Mouse (Mus musculus) testis, adult 2 months (tissue): Measurements from ENCODE around the gene Dpp6. TPM values are rescaled to one million over a fixed set of nuclear protein-coding genes. Genes with fewer than 3 reads are reported as not detected.

Experiments used
- H3K27ac ChIP-seq: fragments of 200-500 bp; 2 replicates; pipeline ENCODE4 v1.5.1; 2012; ENCODE audit warnings: low read depth, low read length; ENCODE audit not compliant: control insufficient read depth, insufficient read depth
- H3K27me3 ChIP-seq: fragments of 200-500 bp; 2 replicates; pipeline ENCODE4 v1.6.1; 2012; ENCODE audit warnings: mild to moderate bottlenecking, low read length, moderate library complexity; ENCODE audit not compliant: control insufficient read depth, insufficient read depth
- H3K36me3 ChIP-seq: fragments of 200-500 bp; 2 replicates; pipeline ENCODE4 v1.6.1; 2012; ENCODE audit warnings: mild to moderate bottlenecking, low read length; ENCODE audit not compliant: control insufficient read depth, insufficient read depth
- H3K4me1 ChIP-seq: fragments of 200-500 bp; 2 replicates; pipeline ENCODE4 v1.6.1; 2012; ENCODE audit warnings: low read length; ENCODE audit not compliant: control insufficient read depth, insufficient read depth
- H3K4me3 ChIP-seq: fragments of 200-500 bp; 2 replicates; pipeline ENCODE4 v1.5.1; 2012; ENCODE audit warnings: low read depth, mild to moderate bottlenecking, low read length, moderate library complexity, mixed read lengths; ENCODE audit not compliant: control insufficient read depth
- CTCF ChIP-seq: fragments of 200-500 bp; IDR thresholded peaks from 2 replicates; pipeline ENCODE4 v1.5.1; 2012; ENCODE audit warnings: low read depth, mild to moderate bottlenecking, inconsistent platforms, low read length, moderate library complexity; ENCODE audit not compliant: control insufficient read depth, insufficient read depth, insufficient replicate concordance
- POLR2A ChIP-seq: fragments of 200-500 bp; IDR thresholded peaks from 2 replicates; pipeline ENCODE4 v1.6.1; 2012; ENCODE audit warnings: low read depth, mild to moderate bottlenecking, inconsistent platforms, low read length, moderate library complexity; ENCODE audit not compliant: control insufficient read depth
- polyA plus RNA-seq: library from polyadenylated mRNA; depleted of rRNA; stranded (reverse); fragments of >200 nt; gene quantifications from 2 replicates; pipeline ENCODE4 v1.2.3, GENCODE M21; 2012

Gene Dpp6
- polyA plus RNA-seq, 1 experiment: 8.3 TPM

- Histone ChIP-seq H3K4me3 (no peak overlapping the region), H3K27me3 (no peaks in the 10 kb centered on the region), H3K4me1 (no peaks in the 10 kb centered on the region), H3K36me3 (no peaks in the 10 kb centered on the region), H3K27ac (no peak overlapping the region)
- TF ChIP-seq POLR2A: no peak
- no peak for TF ChIP-seq CTCF
Observed at GRCm38 (mm10) chr5:26969941-26970590, 153.1 kb downstream of the Dpp6 start.

GRCm38 (mm10) chr5:26973166-26973565, 156.2 kb downstream of the Dpp6 start:
- H3K27me3 ChIP-seq: no peaks in the 10 kb centered on the region
- no peaks in the 10 kb centered on the region for H3K36me3 ChIP-seq
- no peak overlapping the region for H3K27ac ChIP-seq
- no peak for TF ChIP-seq POLR2A
- TF ChIP-seq CTCF: no peak
- no peak overlapping the region for H3K4me3 ChIP-seq
- no peaks in the 10 kb centered on the region for H3K4me1 ChIP-seq

- Histone ChIP-seq H3K27me3 (no peaks in the 10 kb centered on the region), H3K27ac (no peak overlapping the region), H3K36me3 (no peaks in the 10 kb centered on the region), H3K4me1 (no peaks in the 10 kb centered on the region), H3K4me3 (no peak overlapping the region)
- no peak for TF ChIP-seq POLR2A
- TF ChIP-seq CTCF: no peak
Observed at GRCm38 (mm10) chr5:26979348-26979747, 162.3 kb downstream of the Dpp6 start.

GRCm38 (mm10) chr5:26979755-26980154, 162.8 kb downstream of the Dpp6 start:
- Histone ChIP-seq H3K4me3 (no peak overlapping the region), H3K27ac (no peak overlapping the region), H3K36me3 (no peaks in the 10 kb centered on the region), H3K4me1 (no peaks in the 10 kb centered on the region), H3K27me3 (no peaks in the 10 kb centered on the region)
- TF ChIP-seq POLR2A (no peak), CTCF (no peak)

GRCm38 (mm10) chr5:26985114-26985513, 168.1 kb downstream of the Dpp6 start:
- H3K4me1 ChIP-seq: peaks cover 2% of the 10 kb centered on the region; the same call in 1 of the 2 replicates
- no peak overlapping the region for H3K4me3 ChIP-seq
- H3K27me3 ChIP-seq: no peaks in the 10 kb centered on the region
- H3K36me3 ChIP-seq: no peaks in the 10 kb centered on the region
- H3K27ac ChIP-seq: no peak overlapping the region
- no peak for TF ChIP-seq POLR2A
- TF ChIP-seq CTCF: no peak

- Histone ChIP-seq H3K4me1 (no peaks in the 10 kb centered on the region), H3K36me3 (no peaks in the 10 kb centered on the region), H3K27me3 (no peaks in the 10 kb centered on the region), H3K27ac (no peak overlapping the region), H3K4me3 (no peak overlapping the region)
- TF ChIP-seq CTCF (no peak), POLR2A (no peak)
Observed at GRCm38 (mm10) chr5:26991587-26991986, 174.6 kb downstream of the Dpp6 start.

- Histone ChIP-seq H3K4me1 (no peaks in the 10 kb centered on the region), H3K27me3 (no peaks in the 10 kb centered on the region), H3K27ac (no peak overlapping the region), H3K4me3 (no peak overlapping the region), H3K36me3 (no peaks in the 10 kb centered on the region)
- TF ChIP-seq CTCF (no peak), POLR2A (no peak)
Observed at GRCm38 (mm10) chr5:27003537-27003936, 186.5 kb downstream of the Dpp6 start.
